8 mouse cellular contexts compared by ENCODE assay signal in the genomic region with DNA sequence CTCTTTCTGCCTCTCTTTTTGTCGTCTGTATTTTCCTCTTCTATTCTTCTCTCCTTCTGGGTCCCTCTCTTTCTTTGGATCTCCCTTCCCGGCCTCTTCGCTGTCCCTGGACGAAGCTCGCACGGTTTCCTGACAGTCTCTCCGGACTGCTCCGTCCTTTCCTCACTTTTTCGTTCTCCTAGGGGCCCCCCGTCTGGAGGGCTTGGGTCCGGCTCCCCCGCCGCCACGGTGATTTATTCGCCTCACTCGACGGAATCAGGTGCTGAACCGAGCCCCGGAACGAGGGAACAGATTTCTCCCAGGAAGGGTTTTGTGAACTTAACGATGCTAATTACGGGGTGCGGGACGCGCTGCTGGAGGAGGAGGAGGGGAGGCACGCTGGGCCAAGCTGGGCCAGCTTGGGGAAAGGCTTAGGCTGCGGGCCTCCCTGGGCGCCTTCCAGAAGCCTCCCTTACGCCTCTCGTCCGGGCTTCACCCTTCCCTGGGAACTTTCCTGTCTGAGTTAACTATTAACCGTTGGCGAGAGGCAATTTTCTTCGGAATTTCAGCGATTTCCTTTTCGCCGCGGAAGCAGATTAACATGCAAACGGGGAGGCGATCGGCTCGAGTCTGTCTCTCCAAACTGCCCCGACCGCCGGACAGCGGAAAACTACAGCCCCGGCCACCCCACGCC. TPM values are rescaled to one million over a fixed set of nuclear protein-coding genes. Genes with fewer than 3 reads are reported as not detected.
DNase-seq lines count a peak whose midpoint lies in the region; ATAC-seq and TF ChIP-seq lines count a peak whose summit lies in the region.

No protein-coding gene starts in this region.

- H3K4me1 ChIP-seq in ES-Bruce4 (ENCODE audit: control insufficient read depth, insufficient read depth, low read length), result no peaks in the 10 kb centered on the region
- H3K4me1 ChIP-seq in intestine, embryonic 15.5 days (replicated peaks), result peaks cover 19% of the 10 kb centered on the region; the same call in 1 of the 2 replicates
- no peaks in the 10 kb centered on the region for H3K4me1 ChIP-seq in liver, embryonic 13.5 days (replicated peaks)

- no peak overlapping the region for H3K27ac ChIP-seq in ES-Bruce4 (ENCODE audit: insufficient read depth, low read length)
- H3K27ac ChIP-seq in intestine, embryonic 15.5 days, result no peak overlapping the region
- H3K27ac ChIP-seq in liver, embryonic 13.5 days, result no peak overlapping the region

- ATAC-seq in intestine, embryonic 15.5 days, result no peak
- ATAC-seq in liver, embryonic 13.5 days (ENCODE audit: low read depth), result no peak

- no peaks in the 10 kb centered on the region for H3K36me3 ChIP-seq in ES-Bruce4 (ENCODE audit: control insufficient read depth, insufficient read depth, low read length, poor library complexity, severe bottlenecking)
- no peaks in the 10 kb centered on the region for H3K36me3 ChIP-seq in intestine, embryonic 15.5 days
- no peaks in the 10 kb centered on the region for H3K36me3 ChIP-seq in liver, embryonic 13.5 days

- no peak for TF ChIP-seq POLR2A in ES-Bruce4 (IDR thresholded peaks at IDR 0.05; ENCODE audit: insufficient read depth, low read length)

- TF ChIP-seq EP300 in ES-Bruce4 (IDR thresholded peaks at IDR 0.05; ENCODE audit: insufficient read depth, low read depth, low read length), result no peak

- WGBS in intestine, embryonic 15.5 days, result 1% methylated on average over 48 of the region's 48 CpGs
- WGBS in liver, embryonic 13.5 days (ENCODE audit: insufficient replicate concordance), result under 1% methylated on average over 48 of the region's 48 CpGs

- 0 out of 2 replicates have a peak overlapping the region, but pooled peaks have one; percentile 3 for H3K9ac ChIP-seq in ES-Bruce4 (ENCODE audit: low read depth, poor library complexity, severe bottlenecking)
- H3K9ac ChIP-seq in intestine, embryonic 15.5 days, result no peak overlapping the region
- H3K9ac ChIP-seq in liver, embryonic 13.5 days, result no peak overlapping the region

- H3K4me2 ChIP-seq in intestine, embryonic 15.5 days (replicated peaks), result peak overlapping the region; percentile 60
- H3K4me2 ChIP-seq in liver, embryonic 13.5 days, result peak overlapping the region; percentile 21

- no peaks in the 10 kb centered on the region for H3K9me3 ChIP-seq in ES-Bruce4 (replicated peaks; ENCODE audit: control insufficient read depth, insufficient read depth, low read length, poor library complexity, severe bottlenecking)
- H3K9me3 ChIP-seq in intestine, embryonic 15.5 days, result no peaks in the 10 kb centered on the region
- no peaks in the 10 kb centered on the region for H3K9me3 ChIP-seq in liver, embryonic 13.5 days (replicated peaks)

- intact Hi-C loops in gastrocnemius, postnatal 14 days (cut with DNase I; ENCODE audit: low total_unique reads), result no loop called here

- TF ChIP-seq CTCF in ES-Bruce4 (IDR thresholded peaks at IDR 0.05; ENCODE audit: low read depth, low read length), result no peak

- H3K27me3 ChIP-seq in ES-Bruce4 (ENCODE audit: control insufficient read depth, insufficient read depth, low read length, poor library complexity, severe bottlenecking), result peaks cover 22% of the 10 kb centered on the region; the same call in 1 of the 2 replicates
- H3K27me3 ChIP-seq in intestine, embryonic 15.5 days (replicated peaks), result peaks cover 96% of the 10 kb centered on the region
- peaks cover 100% of the 10 kb centered on the region for H3K27me3 ChIP-seq in liver, embryonic 13.5 days

- DNase-seq in ZHBTc4 (ENCODE audit: low read depth, low spot score) (peak; percentile 66), MN1 (ENCODE audit: low spot score) (no peak)
- no peak for DNase-seq in liver, embryonic 13.5 days
- DNase-seq in gastrocnemius, postnatal 14 days, result no peak
- no peak for DNase-seq in layer of hippocampus, adult 11-12 months (ENCODE audit: low spot score)
- DNase-seq in frontal cortex, postnatal 25 days (ENCODE audit: low spot score in 2 of 2), result no peak

- H3K4me3 ChIP-seq in ES-Bruce4 (ENCODE audit: low read depth, low read length), result no peak overlapping the region
- peak overlapping the region; percentile 25 for H3K4me3 ChIP-seq in intestine, embryonic 15.5 days (replicated peaks)
- peak overlapping the region; percentile 10; the same call in 1 of the 2 replicates for H3K4me3 ChIP-seq in liver, embryonic 13.5 days (replicated peaks)

RNA-seq across cellular contexts. Expression of gene Pax2, which starts 14.6 kb away (rescaled TPM):
- not detected in 2 replicates for polyA plus RNA-seq in ES-Bruce4 (2011; ENCODE audit: insufficient read depth, insufficient read length, low read depth, missing spikeins)
- polyA plus RNA-seq in intestine, embryonic 15.5 days (2015; fragmentation: Nextera tagmentation; extraction: Ambion mirVana), result 0.04 and 0.11 TPM in 2 replicates
- not detected in 2 replicates for polyA plus RNA-seq in liver, embryonic 13.5 days (2015; fragmentation: Nextera tagmentation; extraction: Ambion mirVana)
- not detected for total RNA-seq in gastrocnemius, postnatal 14 days (2021)
